Mouse (Mus musculus): ENCODE data around the gene 2010003K11Rik. TPM values are rescaled to one million over a fixed set of nuclear protein-coding genes. Genes with fewer than 3 reads are reported as not detected.
"Not testable (repeated sequence)": the region's sequence is repeated elsewhere in the genome, so short reads cannot be mapped to it uniquely, and the experiment has no call there.

Gene 2010003K11Rik
- total RNA-seq, 1 experiment from 2014 or later: not detected

- ATAC-seq (replicated peaks in 1 of 2; ENCODE audit: insufficient read depth in 1 of 2, low FRiP score in 2 of 2, low TSS enrichment in 1 of 2, low read depth in 1 of 2, poor library complexity in 2 of 2, severe bottlenecking in 2 of 2): peak in 1 of 2 experiments; percentile 31; a peak in 1 of 4 replicates
Measured at GRCm38 (mm10) chr19:4476601-4477257, 21.7 kb downstream of the 2010003K11Rik start.

- ATAC-seq (replicated peaks in 1 of 2; ENCODE audit: insufficient read depth in 1 of 2, low FRiP score in 2 of 2, low TSS enrichment in 1 of 2, low read depth in 1 of 2, poor library complexity in 2 of 2, severe bottlenecking in 2 of 2): no peak
Measured at GRCm38 (mm10) chr19:4475224-4475925, 23.0 kb downstream of the 2010003K11Rik start.

- no peak for ATAC-seq (replicated peaks in 1 of 2; ENCODE audit: insufficient read depth in 1 of 2, low FRiP score in 2 of 2, low TSS enrichment in 1 of 2, low read depth in 1 of 2, poor library complexity in 2 of 2, severe bottlenecking in 2 of 2)
Measured at GRCm38 (mm10) chr19:4474739-4475138, 23.6 kb downstream of the 2010003K11Rik start.

- no peak for ATAC-seq (replicated peaks in 1 of 2; ENCODE audit: insufficient read depth in 1 of 2, low FRiP score in 2 of 2, low TSS enrichment in 1 of 2, low read depth in 1 of 2, poor library complexity in 2 of 2, severe bottlenecking in 2 of 2)
Measured at GRCm38 (mm10) chr19:4473549-4473948, 24.8 kb downstream of the 2010003K11Rik start.

GRCm38 (mm10) chr19:4468363-4468762 lies 30.0 kb downstream of the 2010003K11Rik start:
- ATAC-seq (replicated peaks in 1 of 2; ENCODE audit: insufficient read depth in 1 of 2, low FRiP score in 2 of 2, low TSS enrichment in 1 of 2, low read depth in 1 of 2, poor library complexity in 2 of 2, severe bottlenecking in 2 of 2): no peak

- ATAC-seq (replicated peaks in 1 of 2; ENCODE audit: insufficient read depth in 1 of 2, low FRiP score in 2 of 2, low TSS enrichment in 1 of 2, low read depth in 1 of 2, poor library complexity in 2 of 2, severe bottlenecking in 2 of 2): no peak
Measured at GRCm38 (mm10) chr19:4464666-4465065, 33.7 kb downstream of the 2010003K11Rik start.

GRCm38 (mm10) chr19:4461981-4462380 lies 36.4 kb downstream of the 2010003K11Rik start:
- ATAC-seq (replicated peaks in 1 of 2; ENCODE audit: insufficient read depth in 1 of 2, low FRiP score in 2 of 2, low TSS enrichment in 1 of 2, low read depth in 1 of 2, poor library complexity in 2 of 2, severe bottlenecking in 2 of 2): no peak

- ATAC-seq (replicated peaks in 1 of 2; ENCODE audit: insufficient read depth in 1 of 2, low FRiP score in 2 of 2, low TSS enrichment in 1 of 2, low read depth in 1 of 2, poor library complexity in 2 of 2, severe bottlenecking in 2 of 2): peak in 1 of 2 experiments; percentile 58; a peak in 2 of 4 replicates
Measured at GRCm38 (mm10) chr19:4456227-4456626, 42.2 kb downstream of the 2010003K11Rik start.

- no peak for ATAC-seq (replicated peaks in 1 of 2; ENCODE audit: insufficient read depth in 1 of 2, low FRiP score in 2 of 2, low TSS enrichment in 1 of 2, low read depth in 1 of 2, poor library complexity in 2 of 2, severe bottlenecking in 2 of 2)
Measured at GRCm38 (mm10) chr19:4455071-4455800, 43.1 kb downstream of the 2010003K11Rik start.

GRCm38 (mm10) chr19:4454040-4454439 lies 44.3 kb downstream of the 2010003K11Rik start:
- not testable (repeated sequence) for ATAC-seq (replicated peaks in 1 of 2; ENCODE audit: insufficient read depth in 1 of 2, low FRiP score in 2 of 2, low TSS enrichment in 1 of 2, low read depth in 1 of 2, poor library complexity in 2 of 2, severe bottlenecking in 2 of 2)

- no peak for ATAC-seq (replicated peaks in 1 of 2; ENCODE audit: insufficient read depth in 1 of 2, low FRiP score in 2 of 2, low TSS enrichment in 1 of 2, low read depth in 1 of 2, poor library complexity in 2 of 2, severe bottlenecking in 2 of 2)
Measured at GRCm38 (mm10) chr19:4452525-4452924, 45.9 kb downstream of the 2010003K11Rik start.

- no peak for ATAC-seq (replicated peaks in 1 of 2; ENCODE audit: insufficient read depth in 1 of 2, low FRiP score in 2 of 2, low TSS enrichment in 1 of 2, low read depth in 1 of 2, poor library complexity in 2 of 2, severe bottlenecking in 2 of 2)
Measured at GRCm38 (mm10) chr19:4451965-4452364, 46.4 kb downstream of the 2010003K11Rik start.

GRCm38 (mm10) chr19:4451098-4451497 lies 47.3 kb downstream of the 2010003K11Rik start:
- no peak for ATAC-seq (replicated peaks in 1 of 2; ENCODE audit: insufficient read depth in 1 of 2, low FRiP score in 2 of 2, low TSS enrichment in 1 of 2, low read depth in 1 of 2, poor library complexity in 2 of 2, severe bottlenecking in 2 of 2)

- no peak for ATAC-seq (replicated peaks in 1 of 2; ENCODE audit: insufficient read depth in 1 of 2, low FRiP score in 2 of 2, low TSS enrichment in 1 of 2, low read depth in 1 of 2, poor library complexity in 2 of 2, severe bottlenecking in 2 of 2)
Measured at GRCm38 (mm10) chr19:4450666-4451065, 47.7 kb downstream of the 2010003K11Rik start.

- no peak for ATAC-seq (replicated peaks in 1 of 2; ENCODE audit: insufficient read depth in 1 of 2, low FRiP score in 2 of 2, low TSS enrichment in 1 of 2, low read depth in 1 of 2, poor library complexity in 2 of 2, severe bottlenecking in 2 of 2)
Measured at GRCm38 (mm10) chr19:4449230-4449629, 49.2 kb downstream of the 2010003K11Rik start.

- ATAC-seq (replicated peaks in 1 of 2; ENCODE audit: insufficient read depth in 1 of 2, low FRiP score in 2 of 2, low TSS enrichment in 1 of 2, low read depth in 1 of 2, poor library complexity in 2 of 2, severe bottlenecking in 2 of 2): no peak
Measured at GRCm38 (mm10) chr19:4447445-4447844, 50.9 kb downstream of the 2010003K11Rik start.
